Mouse (Mus musculus) thymus, adult 2 months (tissue): ENCODE measurements around the gene Map4k3.

Source experiments
- CTCF ChIP-seq: fragments of 200-500 bp; IDR thresholded peaks from 2 replicates; pipeline ENCODE4 v1.5.1; 2012; ENCODE audit warnings: mild to moderate bottlenecking, control low read depth, low read length, moderate library complexity, borderline replicate concordance; ENCODE audit not compliant: control insufficient read depth, poor library complexity, insufficient read depth; ENCODE audit errors: extremely low read depth
- POLR2A ChIP-seq: fragments of 200-500 bp; IDR thresholded peaks from 2 replicates; pipeline ENCODE4 v1.6.1; 2012; ENCODE audit warnings: mild to moderate bottlenecking, low read length, control low read depth, moderate library complexity; ENCODE audit not compliant: control insufficient read depth, poor library complexity, insufficient read depth; ENCODE audit errors: extremely low read depth

DNA sequence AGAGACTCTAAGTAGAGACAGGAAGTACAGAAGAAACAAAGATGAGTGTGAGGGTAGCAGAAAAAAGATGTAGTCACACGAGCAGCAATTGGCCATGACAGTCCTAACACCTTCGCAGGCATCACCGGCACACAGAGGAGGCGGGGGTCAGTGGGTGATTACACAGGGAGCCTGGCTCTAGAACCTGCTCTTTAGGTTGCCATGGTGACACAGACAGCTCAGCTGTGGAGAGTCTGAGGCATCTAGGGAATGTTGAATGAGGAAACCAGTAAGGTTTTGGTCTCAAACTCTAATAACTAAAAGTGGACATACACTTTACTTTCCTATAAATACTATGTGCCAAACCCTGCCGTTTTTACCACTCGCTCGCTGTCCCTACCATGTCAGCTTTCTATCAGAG, 6.6 kb downstream of the Map4k3 start:
- TF ChIP-seq CTCF (no peak), POLR2A (no peak)
